Mouse (Mus musculus): ENCODE results near the gene L3mbtl2. TPM values are rescaled to one million over a fixed set of nuclear protein-coding genes. Genes with fewer than 3 reads are reported as not detected.

L3mbtl2 gene
- polyA plus RNA-seq (2015; fragmentation: Nextera tagmentation; extraction: Ambion mirVana): 30.3 and 32.9 TPM in 2 replicates

DNA sequence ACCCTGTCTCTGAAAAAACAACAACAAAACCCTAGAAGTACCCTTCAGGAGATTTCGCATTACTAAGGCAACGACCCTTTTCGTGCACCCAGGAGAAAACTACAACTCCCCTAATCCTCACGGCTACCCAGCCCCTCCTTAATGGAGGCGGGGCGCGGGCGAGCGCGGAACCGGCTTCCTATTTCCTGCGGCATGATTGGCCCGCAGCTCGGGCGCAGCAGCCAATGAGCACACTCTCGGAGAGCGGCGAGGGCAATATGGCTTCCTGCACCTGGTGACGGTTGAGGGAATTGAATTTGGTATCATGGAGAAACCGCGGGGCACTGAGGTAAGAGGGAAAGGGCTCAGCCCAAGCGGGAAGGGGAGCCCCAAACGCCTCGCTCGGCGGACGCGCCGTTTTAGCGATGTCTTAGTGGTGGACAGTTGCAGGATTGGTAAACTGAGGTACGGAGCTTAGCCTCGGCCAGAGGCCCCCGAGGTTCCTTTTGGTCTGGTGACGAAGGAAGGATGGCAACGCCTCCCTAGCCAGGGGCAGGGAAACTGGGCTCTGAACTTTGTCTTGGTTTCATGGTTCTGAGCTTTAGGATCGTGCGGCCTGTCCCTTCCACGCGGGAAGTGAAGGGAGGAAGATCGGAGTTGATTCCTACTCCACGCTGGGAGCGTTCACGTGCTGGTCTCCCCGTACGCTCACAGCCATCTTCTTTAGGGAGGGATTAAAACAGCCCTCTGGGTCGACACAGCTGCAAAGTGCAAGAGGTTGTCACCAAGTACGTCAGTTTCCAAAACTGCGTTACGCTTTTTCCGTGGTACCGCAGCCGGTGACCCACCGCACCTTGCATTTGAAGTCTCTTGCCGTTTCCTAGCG is at the start of gene L3mbtl2:
TSS of gene L3mbtl2 (plus strand) at position 193 of the 865 bp plus-strand sequence.
- Histone ChIP-seq H3K4me3 (ENCODE audit: low read length) (peak within 1 kb of the TSS; percentile 91), H3K36me3 (ENCODE audit: control insufficient read depth, insufficient read depth, low read length) (peaks cover 16% of the 10 kb centered on the region), H3K27ac (ENCODE audit: low read depth, low read length) (peak within 1 kb of the TSS; percentile 60; the same call in 1 of the 2 replicates), H3K4me1 (ENCODE audit: control insufficient read depth, insufficient read depth, low read depth, low read length) (peaks cover 8% of the 10 kb centered on the region), H3K9ac (ENCODE audit: low read depth, low read length) (peak within 1 kb of the TSS; percentile 76), H3K27me3 (replicated peaks; ENCODE audit: control insufficient read depth, insufficient read depth, low read length) (no peaks in the 10 kb centered on the region), H3K9me3 (ENCODE audit: control insufficient read depth, low read length) (no peaks in the 10 kb centered on the region), H3K4me2 (ENCODE audit: low read length) (peak within 1 kb of the TSS; percentile 89)
- under 1% methylated on average over 55 of the region's 55 CpGs for WGBS
- peak; percentile 99 for ATAC-seq

DNA sequence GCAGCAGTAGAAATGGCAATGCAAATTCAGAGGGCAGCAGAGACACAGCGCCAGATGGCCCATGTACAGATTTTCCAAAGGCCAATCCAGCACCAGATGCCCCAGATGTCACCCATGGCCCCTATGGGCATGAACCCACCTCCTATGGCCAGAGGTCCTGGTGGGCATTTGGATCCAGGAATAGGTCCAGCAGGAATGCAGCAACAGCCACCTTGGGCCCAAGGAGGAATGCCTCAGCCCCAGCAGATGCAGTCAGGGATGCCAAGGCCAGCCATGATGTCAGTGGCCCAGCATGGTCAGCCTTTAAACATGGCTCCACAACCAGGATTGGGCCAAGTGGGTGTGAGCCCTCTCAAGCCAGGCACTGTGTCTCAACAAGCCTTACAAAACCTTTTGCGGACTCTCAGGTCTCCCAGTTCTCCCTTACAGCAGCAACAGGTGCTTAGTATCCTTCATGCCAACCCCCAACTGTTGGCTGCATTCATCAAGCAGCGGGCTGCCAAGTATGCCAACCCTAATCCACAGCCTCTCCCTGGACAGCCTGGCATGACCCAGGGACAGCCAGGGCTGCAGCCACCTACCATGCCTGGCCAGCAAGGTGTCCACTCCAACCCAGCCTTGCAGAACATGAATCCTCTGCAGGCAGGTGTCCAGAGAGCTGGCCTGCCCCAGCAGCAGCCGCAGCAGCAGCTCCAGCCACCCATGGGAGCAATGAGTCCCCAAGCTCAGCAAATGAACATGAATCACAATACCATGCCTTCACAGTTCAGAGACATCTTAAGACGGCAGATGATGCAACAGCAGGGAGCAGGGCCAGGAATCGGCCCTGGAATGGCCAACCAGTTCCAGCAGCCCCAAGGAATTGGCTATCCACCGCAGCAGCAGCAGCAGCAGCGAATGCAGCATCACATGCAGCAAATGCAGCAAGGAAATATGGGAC is 13.9 kb upstream of the L3mbtl2 start:
- H3K4me2 ChIP-seq (ENCODE audit: low read length): no peak overlapping the region
- 82% methylated on average over 8 of the region's 8 CpGs for WGBS
- H3K36me3 ChIP-seq (ENCODE audit: control insufficient read depth, insufficient read depth, low read length): peaks cover 34% of the 10 kb centered on the region
- H3K27me3 ChIP-seq (replicated peaks; ENCODE audit: control insufficient read depth, insufficient read depth, low read length): no peaks in the 10 kb centered on the region
- H3K4me3 ChIP-seq (ENCODE audit: low read length): no peak overlapping the region
- no peak for ATAC-seq
- H3K27ac ChIP-seq (ENCODE audit: low read depth, low read length): no peak overlapping the region
- H3K4me1 ChIP-seq (ENCODE audit: control insufficient read depth, insufficient read depth, low read depth, low read length): no peaks in the 10 kb centered on the region
- no peaks in the 10 kb centered on the region for H3K9me3 ChIP-seq (ENCODE audit: control insufficient read depth, low read length)
- no peak overlapping the region for H3K9ac ChIP-seq (ENCODE audit: low read depth, low read length)

DNA sequence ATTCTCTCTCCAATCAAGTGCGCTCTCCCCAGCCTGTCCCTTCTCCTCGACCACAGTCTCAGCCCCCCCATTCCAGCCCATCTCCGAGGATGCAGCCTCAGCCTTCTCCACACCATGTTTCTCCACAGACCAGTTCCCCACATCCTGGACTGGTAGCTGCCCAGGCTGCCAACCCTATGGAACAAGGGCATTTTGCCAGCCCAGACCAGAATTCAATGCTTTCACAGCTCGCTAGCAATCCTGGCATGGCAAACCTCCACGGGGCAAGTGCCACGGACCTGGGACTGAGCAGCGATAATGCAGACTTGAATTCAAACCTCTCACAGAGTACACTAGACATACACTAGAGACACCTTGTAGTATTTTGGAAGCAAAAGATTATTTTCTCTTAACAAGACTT is 13.1 kb upstream of the L3mbtl2 start:
- Histone ChIP-seq H3K27me3 (replicated peaks; ENCODE audit: control insufficient read depth, insufficient read depth, low read length) (no peaks in the 10 kb centered on the region), H3K4me3 (ENCODE audit: low read length) (no peak overlapping the region), H3K9ac (ENCODE audit: low read depth, low read length) (no peak overlapping the region), H3K4me1 (ENCODE audit: control insufficient read depth, insufficient read depth, low read depth, low read length) (no peaks in the 10 kb centered on the region), H3K27ac (ENCODE audit: low read depth, low read length) (no peak overlapping the region), H3K9me3 (ENCODE audit: control insufficient read depth, low read length) (no peaks in the 10 kb centered on the region), H3K4me2 (ENCODE audit: low read length) (no peak overlapping the region), H3K36me3 (ENCODE audit: control insufficient read depth, insufficient read depth, low read length) (peaks cover 32% of the 10 kb centered on the region)
- 77% methylated on average over 7 of the region's 7 CpGs for WGBS
- no peak for ATAC-seq

DNA sequence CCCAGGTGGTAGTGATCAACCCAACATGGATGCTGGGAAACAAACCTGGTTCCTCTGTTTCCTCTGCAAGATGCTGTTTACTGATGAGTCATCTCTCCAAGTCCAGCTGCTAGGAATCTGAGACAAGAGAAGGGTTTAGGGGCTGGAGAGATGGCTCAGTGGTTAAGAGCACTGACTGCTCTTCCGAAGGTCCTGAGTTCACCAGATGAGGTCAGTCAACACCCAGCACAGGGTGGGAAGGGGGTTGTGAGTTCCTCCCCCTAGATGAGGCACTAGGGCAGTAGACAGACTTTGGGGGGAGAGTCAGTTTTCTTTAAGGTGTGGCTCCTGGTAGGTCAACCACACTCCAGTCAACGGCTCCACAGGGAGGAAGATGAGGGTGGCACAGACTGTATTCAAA is 2.0 kb upstream of the L3mbtl2 start:
- ATAC-seq: no peak
- Histone ChIP-seq H3K4me2 (ENCODE audit: low read length) (no peak overlapping the region), H3K9ac (ENCODE audit: low read depth, low read length) (no peak overlapping the region), H3K36me3 (ENCODE audit: control insufficient read depth, insufficient read depth, low read length) (no peaks in the 10 kb centered on the region), H3K4me1 (ENCODE audit: control insufficient read depth, insufficient read depth, low read depth, low read length) (peaks cover 8% of the 10 kb centered on the region), H3K4me3 (ENCODE audit: low read length) (no peak overlapping the region), H3K27me3 (replicated peaks; ENCODE audit: control insufficient read depth, insufficient read depth, low read length) (no peaks in the 10 kb centered on the region), H3K9me3 (ENCODE audit: control insufficient read depth, low read length) (no peaks in the 10 kb centered on the region), H3K27ac (ENCODE audit: low read depth, low read length) (no peak overlapping the region)
- 98% methylated on average over 2 of the region's 2 CpGs for WGBS

DNA sequence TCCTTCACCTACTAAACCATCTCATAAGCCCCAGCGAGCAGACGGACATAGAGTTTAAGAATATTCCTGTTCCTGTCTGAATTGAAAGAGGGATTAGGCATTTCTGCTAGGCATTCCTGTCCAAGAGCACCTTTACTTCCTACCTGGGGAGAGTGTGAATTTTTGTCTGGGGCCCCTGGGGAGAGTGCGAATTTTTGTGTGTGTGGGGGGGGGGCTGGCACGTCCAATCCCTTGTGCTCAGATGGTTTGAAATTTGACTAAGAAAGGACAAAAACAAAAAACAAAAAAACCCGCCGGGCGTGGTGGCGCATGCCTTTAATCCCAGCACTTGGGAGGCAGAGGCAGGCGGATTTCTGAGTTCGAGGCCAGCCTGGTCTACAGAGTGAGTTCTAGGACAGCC is 408 bp upstream of the L3mbtl2 start:
- Histone ChIP-seq H3K9me3 (ENCODE audit: control insufficient read depth, low read length) (no peaks in the 10 kb centered on the region), H3K27ac (ENCODE audit: low read depth, low read length) (no peak overlapping the region), H3K4me3 (ENCODE audit: low read length) (peak overlapping the region; percentile 91), H3K27me3 (replicated peaks; ENCODE audit: control insufficient read depth, insufficient read depth, low read length) (no peaks in the 10 kb centered on the region), H3K9ac (ENCODE audit: low read depth, low read length) (no peak overlapping the region), H3K4me2 (ENCODE audit: low read length) (peak overlapping the region; percentile 89), H3K4me1 (ENCODE audit: control insufficient read depth, insufficient read depth, low read depth, low read length) (peaks cover 8% of the 10 kb centered on the region), H3K36me3 (ENCODE audit: control insufficient read depth, insufficient read depth, low read length) (peaks cover 10% of the 10 kb centered on the region)
- no peak for ATAC-seq
- 66% methylated on average over 10 of the region's 10 CpGs for WGBS

DNA sequence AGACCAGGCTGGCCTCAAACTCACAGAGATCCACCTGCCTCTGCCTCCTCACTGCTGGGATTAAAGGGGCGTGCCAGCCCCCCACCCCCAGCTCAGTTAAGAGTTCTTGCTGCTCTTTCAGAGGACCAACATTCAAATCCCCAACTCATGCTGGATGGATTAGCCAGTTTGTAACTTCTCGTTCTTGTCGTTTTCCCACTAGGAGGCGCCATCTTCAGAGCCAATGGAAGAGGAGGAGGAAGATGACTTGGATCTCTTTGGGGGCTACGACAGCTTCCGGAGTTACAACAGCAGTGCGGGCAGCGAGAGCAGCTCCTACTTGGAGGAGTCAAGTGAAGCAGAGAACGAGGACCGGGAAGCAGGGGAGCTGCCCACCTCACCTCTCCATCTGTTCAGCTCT is 3.3 kb downstream of the L3mbtl2 start:
- WGBS: 91% methylated on average over 10 of the region's 10 CpGs
- H3K4me1 ChIP-seq (ENCODE audit: control insufficient read depth, insufficient read depth, low read depth, low read length): peaks cover 8% of the 10 kb centered on the region
- no peaks in the 10 kb centered on the region for H3K9me3 ChIP-seq (ENCODE audit: control insufficient read depth, low read length)
- H3K4me3 ChIP-seq (ENCODE audit: low read length): no peak overlapping the region
- H3K27ac ChIP-seq (ENCODE audit: low read depth, low read length): no peak overlapping the region
- no peak overlapping the region for H3K4me2 ChIP-seq (ENCODE audit: low read length)
- H3K9ac ChIP-seq (ENCODE audit: low read depth, low read length): no peak overlapping the region
- H3K27me3 ChIP-seq (replicated peaks; ENCODE audit: control insufficient read depth, insufficient read depth, low read length): no peaks in the 10 kb centered on the region
- no peak for ATAC-seq
- H3K36me3 ChIP-seq (ENCODE audit: control insufficient read depth, insufficient read depth, low read length): peaks cover 27% of the 10 kb centered on the region

DNA sequence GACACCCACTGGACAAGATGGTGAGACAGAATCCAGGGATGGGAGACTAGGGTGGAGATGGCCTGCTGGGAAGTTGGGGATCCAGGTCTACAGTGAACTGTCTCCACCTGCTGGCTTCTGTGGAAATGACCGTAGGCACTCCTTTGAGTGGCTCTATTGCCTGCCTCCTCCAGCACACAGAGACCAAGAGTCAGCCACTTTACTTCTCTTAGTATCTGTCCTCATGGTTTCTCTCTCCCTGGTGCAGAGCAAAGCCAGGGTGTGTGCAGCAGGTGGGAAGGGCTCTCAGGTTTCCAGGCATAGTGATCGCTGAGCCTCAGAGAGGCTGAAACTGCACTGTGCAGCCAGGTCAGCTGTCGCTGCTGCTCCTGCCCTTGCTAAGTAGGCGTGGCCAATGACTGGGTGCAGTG is 6.5 kb downstream of the L3mbtl2 start:
- H3K27me3 ChIP-seq (replicated peaks; ENCODE audit: control insufficient read depth, insufficient read depth, low read length): no peaks in the 10 kb centered on the region
- H3K36me3 ChIP-seq (ENCODE audit: control insufficient read depth, insufficient read depth, low read length): peaks cover 28% of the 10 kb centered on the region
- ATAC-seq: 0 out of 2 replicates have a peak, but pooled peaks have one; percentile 30
- WGBS: 86% methylated on average over 4 of the region's 4 CpGs
- H3K4me3 ChIP-seq (ENCODE audit: low read length): no peak overlapping the region
- peaks cover under 1% of the 10 kb centered on the region; the same call in 1 of the 2 replicates for H3K4me1 ChIP-seq (ENCODE audit: control insufficient read depth, insufficient read depth, low read depth, low read length)
- H3K9me3 ChIP-seq (ENCODE audit: control insufficient read depth, low read length): no peaks in the 10 kb centered on the region
- no peak overlapping the region for H3K27ac ChIP-seq (ENCODE audit: low read depth, low read length)
- no peak overlapping the region for H3K4me2 ChIP-seq (ENCODE audit: low read length)
- no peak overlapping the region for H3K9ac ChIP-seq (ENCODE audit: low read depth, low read length)

DNA sequence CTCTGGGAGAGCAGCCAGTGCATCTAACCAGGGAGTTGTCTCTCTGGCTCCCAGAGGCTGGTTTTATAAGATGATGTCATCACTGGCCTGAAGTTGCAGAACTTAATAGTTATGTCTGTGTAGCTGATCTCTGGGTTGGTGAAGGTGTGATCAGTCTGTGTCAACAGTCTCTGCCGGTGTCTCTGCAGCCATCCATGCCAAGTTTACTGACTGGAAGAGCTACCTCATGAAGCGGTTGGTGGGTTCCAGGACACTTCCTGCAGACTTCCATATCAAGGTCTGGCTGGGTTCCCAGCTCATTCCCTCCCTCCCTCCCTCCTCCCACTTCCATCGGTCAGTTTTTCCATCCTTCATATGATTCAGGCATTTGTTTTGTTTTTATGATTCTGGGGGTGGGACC is 12.9 kb downstream of the L3mbtl2 start:
- WGBS: 93% methylated on average over 3 of the region's 3 CpGs
- Histone ChIP-seq H3K27ac (ENCODE audit: low read depth, low read length) (no peak overlapping the region), H3K36me3 (ENCODE audit: control insufficient read depth, insufficient read depth, low read length) (peaks cover 26% of the 10 kb centered on the region), H3K9me3 (ENCODE audit: control insufficient read depth, low read length) (no peaks in the 10 kb centered on the region), H3K4me1 (ENCODE audit: control insufficient read depth, insufficient read depth, low read depth, low read length) (no peaks in the 10 kb centered on the region), H3K27me3 (replicated peaks; ENCODE audit: control insufficient read depth, insufficient read depth, low read length) (no peaks in the 10 kb centered on the region), H3K4me3 (ENCODE audit: low read length) (no peak overlapping the region), H3K4me2 (ENCODE audit: low read length) (no peak overlapping the region), H3K9ac (ENCODE audit: low read depth, low read length) (no peak overlapping the region)
- no peak for ATAC-seq

DNA sequence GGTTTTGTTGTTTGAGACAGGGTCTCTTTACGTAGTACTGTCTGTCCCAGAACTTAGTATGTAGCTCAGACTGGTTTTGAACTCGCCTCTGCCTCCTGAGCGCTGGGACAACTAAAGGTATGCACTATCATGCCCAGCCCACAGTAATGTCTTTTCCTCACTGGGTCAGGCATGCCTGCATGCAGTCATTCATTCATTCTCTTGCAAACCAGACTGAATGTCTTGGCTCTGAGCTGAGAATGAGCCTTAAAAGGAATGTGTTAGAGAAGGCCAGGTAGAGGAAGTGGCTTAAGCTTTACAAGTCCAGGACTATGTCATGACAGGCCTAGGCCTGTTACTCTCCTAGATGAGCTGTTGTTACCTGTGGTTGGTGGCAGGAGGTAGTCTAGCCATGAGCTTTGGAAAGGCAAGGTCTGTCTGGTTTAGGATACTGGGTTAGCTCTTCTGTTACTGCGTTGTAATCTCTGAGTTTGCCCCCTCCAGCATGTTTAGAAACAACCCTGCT is 16.7 kb downstream of the L3mbtl2 start:
- H3K27me3 ChIP-seq (replicated peaks; ENCODE audit: control insufficient read depth, insufficient read depth, low read length): no peaks in the 10 kb centered on the region
- no peak overlapping the region for H3K4me3 ChIP-seq (ENCODE audit: low read length)
- no peaks in the 10 kb centered on the region for H3K9me3 ChIP-seq (ENCODE audit: control insufficient read depth, low read length)
- H3K36me3 ChIP-seq (ENCODE audit: control insufficient read depth, insufficient read depth, low read length): peaks cover 40% of the 10 kb centered on the region
- no peak overlapping the region for H3K9ac ChIP-seq (ENCODE audit: low read depth, low read length)
- no peak overlapping the region for H3K4me2 ChIP-seq (ENCODE audit: low read length)
- 95% methylated on average over 4 of the region's 4 CpGs for WGBS
- no peak for ATAC-seq
- no peak overlapping the region for H3K27ac ChIP-seq (ENCODE audit: low read depth, low read length)
- H3K4me1 ChIP-seq (ENCODE audit: control insufficient read depth, insufficient read depth, low read depth, low read length): no peaks in the 10 kb centered on the region

All from hindbrain, embryonic 16.5 days (tissue).